ENCODE assay signal across 8 mouse cellular contexts in the genomic region with DNA sequence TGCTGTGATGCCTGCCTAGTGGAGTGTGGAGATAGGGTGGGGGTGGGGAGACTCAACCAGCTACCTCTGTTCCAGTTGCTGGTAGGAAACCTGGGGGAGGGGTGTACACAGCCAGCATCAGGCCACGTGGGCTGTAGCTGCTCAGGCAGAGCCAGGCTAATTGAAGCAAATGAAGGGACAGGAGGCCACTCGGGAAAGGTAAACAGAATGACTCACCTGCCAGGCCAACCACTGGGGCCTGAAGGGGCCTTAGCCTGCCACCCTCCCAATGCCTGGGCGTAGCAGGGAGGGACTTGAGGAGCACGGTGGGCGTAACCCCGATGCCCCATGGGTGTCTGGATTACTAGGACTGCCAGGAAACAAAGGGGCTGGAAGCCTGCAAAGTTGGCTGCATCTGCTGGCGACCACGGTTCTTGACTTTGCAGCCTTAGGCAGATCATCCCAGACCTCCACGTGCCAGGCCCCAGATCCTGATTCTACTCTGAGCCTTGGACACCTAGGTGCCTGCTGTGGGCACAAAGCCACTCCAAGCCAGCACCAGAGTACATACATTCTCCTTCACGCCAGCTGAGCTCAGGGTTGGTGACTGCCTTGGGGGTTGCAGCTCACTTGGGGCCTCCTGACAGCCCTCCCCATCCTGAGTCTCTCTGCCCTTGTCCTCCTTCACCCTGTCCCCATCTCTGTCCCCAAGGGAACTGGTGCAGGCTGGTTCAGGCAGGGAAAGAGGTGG. TPM values are rescaled to one million over a fixed set of nuclear protein-coding genes. Genes with fewer than 3 reads are reported as not detected.
DNase-seq lines count a peak whose midpoint lies in the region; ATAC-seq and TF ChIP-seq lines count a peak whose summit lies in the region.

No protein-coding gene starts in this region.

- peaks cover 8% of the 10 kb centered on the region; the same call in 1 of the 2 replicates for H3K36me3 ChIP-seq in forebrain, embryonic 11.5 days (ENCODE audit: control insufficient read depth, insufficient read depth, low read length)

- H3K27me3 ChIP-seq in forebrain, embryonic 11.5 days (ENCODE audit: control insufficient read depth, insufficient read depth, low read length) = no peaks in the 10 kb centered on the region

- H3K4me3 ChIP-seq in gastrocnemius, adult 2 months = no peak overlapping the region
- no peak overlapping the region for H3K4me3 ChIP-seq in forebrain, embryonic 11.5 days (ENCODE audit: low read depth, low read length)

- no peak for TF ChIP-seq CTCF in gastrocnemius, adult 2 months (IDR thresholded peaks at IDR 0.05)

- peak overlapping the region; percentile 74 for H3K27ac ChIP-seq in gastrocnemius, adult 2 months
- no peak overlapping the region for H3K27ac ChIP-seq in forebrain, embryonic 11.5 days (ENCODE audit: low read depth, low read length)

- no peak overlapping the region for H3K4me2 ChIP-seq in forebrain, embryonic 11.5 days (ENCODE audit: low read depth, low read length, severe bottlenecking)

- H3K9ac ChIP-seq in forebrain, embryonic 11.5 days (ENCODE audit: low read length) = peak overlapping the region; percentile 7; the same call in 1 of the 2 replicates

- intact Hi-C loops in gastrocnemius, adult 2 months (cut with DNase I) = loop anchor here (2.0 to 5.0 kb wide), 2 partner anchors 19 to 38 kb away; no protein-coding TSS in a partner anchor
- intact Hi-C loops in gastrocnemius, postnatal 14 days (cut with DNase I; ENCODE audit: low total_unique reads) = no loop called here

- H3K4me1 ChIP-seq in forebrain, embryonic 11.5 days (replicated peaks; ENCODE audit: control insufficient read depth, insufficient read depth, low read length) = peaks cover 7% of the 10 kb centered on the region

- peak; percentile 53; the same call in 1 of the 2 replicates for ATAC-seq in forebrain, embryonic 11.5 days (replicated peaks; ENCODE audit: low FRiP score)
- ATAC-seq in erythroblast, adult 5-6 weeks (replicated peaks; ENCODE audit: low FRiP score, poor library complexity, severe bottlenecking) = no peak

- WGBS in forebrain, embryonic 11.5 days = 27% methylated on average over 10 of the region's 10 CpGs

- no peak for DNase-seq in gastrocnemius, adult 2 months
- no peak for DNase-seq in gastrocnemius, postnatal 14 days
- DNase-seq in forebrain, embryonic 11.5 days (ENCODE audit: low spot score) = peak; percentile 51
- peak; percentile 79 for DNase-seq in kidney, postnatal 14 days
- DNase-seq in lung, postnatal 4 days = peak; percentile 66 to 88
- DNase-seq in right cerebral cortex, postnatal 36 days (ENCODE audit: low spot score in 2 of 2) = no peak
- no peak for DNase-seq in frontal cortex, postnatal 10 days (ENCODE audit: low spot score in 2 of 2)

- no peaks in the 10 kb centered on the region for H3K9me3 ChIP-seq in forebrain, embryonic 11.5 days (ENCODE audit: control insufficient read depth, low read length)

RNA-seq across cellular contexts. Expression of gene Gcgr, which starts 9.0 kb away (rescaled TPM):
- under 1 TPM in 1 of 2 experiments, not detected in 1; 0.33 TPM for total RNA-seq in gastrocnemius, adult 2 months (2021)
- total RNA-seq in gastrocnemius, postnatal 14 days (2021) = under 1 TPM in 1 of 2 experiments, not detected in 1; 0.38 TPM
- polyA plus RNA-seq in forebrain, embryonic 11.5 days (2014; fragmentation: Nextera tagmentation; extraction: Ambion mirVana) = 0.35 TPM in 1 of 2 replicates, not detected in the other
- total RNA-seq in erythroblast, adult 5-6 weeks (2015; ENCODE audit: low replicate concordance) = not detected in 2 replicates
- not detected in 2 replicates for total RNA-seq in erythroblast, adult 5-6 weeks (2017; ENCODE audit: low replicate concordance)

RNA-seq across cellular contexts. Expression of gene Mcrip1, which starts 10.1 kb away (rescaled TPM):
- 10 to 100 TPM; 21.7 to 22.1 TPM for total RNA-seq in gastrocnemius, adult 2 months (2021)
- 10 to 100 TPM; 31.1 to 33.3 TPM for total RNA-seq in gastrocnemius, postnatal 14 days (2021)
- polyA plus RNA-seq in forebrain, embryonic 11.5 days (2014; fragmentation: Nextera tagmentation; extraction: Ambion mirVana) = 213 and 247 TPM in 2 replicates
- total RNA-seq in erythroblast, adult 5-6 weeks (2015; ENCODE audit: low replicate concordance) = 8.1 and 17.6 TPM in 2 replicates
- total RNA-seq in erythroblast, adult 5-6 weeks (2017; ENCODE audit: low replicate concordance) = 3.2 and 9.6 TPM in 2 replicates

RNA-seq across cellular contexts. Expression of gene Ppp1r27, which starts 11.5 kb away (rescaled TPM):
- total RNA-seq in gastrocnemius, adult 2 months (2021) = 100 to 1,000 TPM; 188 to 418 TPM
- total RNA-seq in gastrocnemius, postnatal 14 days (2021) = 100 to 1,000 TPM; 159 to 234 TPM
- not detected in 2 replicates for polyA plus RNA-seq in forebrain, embryonic 11.5 days (2014; fragmentation: Nextera tagmentation; extraction: Ambion mirVana)
- not detected in 2 replicates for total RNA-seq in erythroblast, adult 5-6 weeks (2015; ENCODE audit: low replicate concordance)
- total RNA-seq in erythroblast, adult 5-6 weeks (2017; ENCODE audit: low replicate concordance) = not detected in 2 replicates

RNA-seq across cellular contexts. Expression of gene P4hb, which starts 33.6 kb away (rescaled TPM):
- total RNA-seq in gastrocnemius, adult 2 months (2021) = 100 to 1,000 TPM; 201 to 240 TPM
- 100 to 1,000 TPM; 264 to 301 TPM for total RNA-seq in gastrocnemius, postnatal 14 days (2021)
- polyA plus RNA-seq in forebrain, embryonic 11.5 days (2014; fragmentation: Nextera tagmentation; extraction: Ambion mirVana) = 439 and 476 TPM in 2 replicates
- total RNA-seq in erythroblast, adult 5-6 weeks (2015; ENCODE audit: low replicate concordance) = 108 and 148 TPM in 2 replicates
- total RNA-seq in erythroblast, adult 5-6 weeks (2017; ENCODE audit: low replicate concordance) = 136 and 145 TPM in 2 replicates

RNA-seq across cellular contexts. Expression of gene Arhgdia, which starts 42.0 kb away (rescaled TPM):
- 10 to 100 TPM; 72.1 to 89.6 TPM for total RNA-seq in gastrocnemius, adult 2 months (2021)
- total RNA-seq in gastrocnemius, postnatal 14 days (2021) = 100 to 1,000 TPM; 118 to 144 TPM
- 621 and 667 TPM in 2 replicates for polyA plus RNA-seq in forebrain, embryonic 11.5 days (2014; fragmentation: Nextera tagmentation; extraction: Ambion mirVana)
- total RNA-seq in erythroblast, adult 5-6 weeks (2015; ENCODE audit: low replicate concordance) = 101 and 127 TPM in 2 replicates
- total RNA-seq in erythroblast, adult 5-6 weeks (2017; ENCODE audit: low replicate concordance) = 35.7 and 38.1 TPM in 2 replicates

Comparison
In these comparisons a context has a peak if more than half of its experiments do, and no peak if none do; other contexts are left out.
1. DNase-seq: peak in forebrain, embryonic 11.5 days (single experiment), kidney, postnatal 14 days (single experiment) and lung, postnatal 4 days (2 of 2); none in gastrocnemius, adult 2 months (single experiment), gastrocnemius, postnatal 14 days (single experiment), right cerebral cortex, postnatal 36 days (0 of 2) and frontal cortex, postnatal 10 days (0 of 2).
2. RNA of gene Ppp1r27, which starts 11.5 kb away (total RNA-seq): 188 to 418 TPM in gastrocnemius, adult 2 months and 159 to 234 TPM in gastrocnemius, postnatal 14 days; not detected in erythroblast, adult 5-6 weeks; every median in the first group is over 100 times any median in the second.